Mouse (Mus musculus): Measurements from ENCODE around the gene Cdc45. TPM values are rescaled to one million over a fixed set of nuclear protein-coding genes. Genes with fewer than 3 reads are reported as not detected.

The Cdc45 gene
- polyA plus RNA-seq, 1 experiment from 2014 or later, result 4.8 TPM

- Histone ChIP-seq H3K36me3 (ENCODE audit: insufficient read depth, low read length) (0 out of 2 replicates have a peak, but pooled peaks cover 3% of the 10 kb centered on the region), H3K4me3 (ENCODE audit: low read depth, low read length) (no peak overlapping the region), H3K4me2 (replicated peaks; ENCODE audit: low read depth, low read length) (no peak overlapping the region), H3K27me3 (replicated peaks; ENCODE audit: insufficient read depth, low read length) (no peaks in the 10 kb centered on the region), H3K4me1 (ENCODE audit: insufficient read depth, low read depth, low read length) (no peaks in the 10 kb centered on the region), H3K9ac (replicated peaks; ENCODE audit: low read depth) (no peak overlapping the region), H3K9me3 (ENCODE audit: low read length) (no peaks in the 10 kb centered on the region), H3K27ac (ENCODE audit: low read length) (no peak overlapping the region)
- no peak for DNase-seq (ENCODE audit: low spot score)
- 84% methylated on average over 5 of the region's 5 CpGs for WGBS
- TF ChIP-seq EP300 (IDR thresholded peaks at IDR 0.05) (no peak), CTCF (IDR thresholded peaks at IDR 0.05) (no peak)
- ATAC-seq, result no peak
These were observed 13.6 kb downstream of the Cdc45 start for GRCm38 (mm10) chr16:18798151-18798550.

- no peak overlapping the region for H3K4me2 ChIP-seq (replicated peaks; ENCODE audit: low read depth, low read length)
- H3K36me3 ChIP-seq (ENCODE audit: insufficient read depth, low read length), result 0 out of 2 replicates have a peak, but pooled peaks cover 3% of the 10 kb centered on the region
- no peaks in the 10 kb centered on the region for H3K4me1 ChIP-seq (ENCODE audit: insufficient read depth, low read depth, low read length)
- no peaks in the 10 kb centered on the region for H3K9me3 ChIP-seq (ENCODE audit: low read length)
- ATAC-seq (no peak), DNase-seq (ENCODE audit: low spot score) (no peak)
- TF ChIP-seq CTCF (IDR thresholded peaks at IDR 0.05), result no peak
- 64% methylated on average over 7 of the region's 7 CpGs for WGBS
- no peak overlapping the region for H3K27ac ChIP-seq (ENCODE audit: low read length)
- H3K9ac ChIP-seq (replicated peaks; ENCODE audit: low read depth), result no peak overlapping the region
- no peaks in the 10 kb centered on the region for H3K27me3 ChIP-seq (replicated peaks; ENCODE audit: insufficient read depth, low read length)
- H3K4me3 ChIP-seq (ENCODE audit: low read depth, low read length), result no peak overlapping the region
These were observed 15.1 kb downstream of the Cdc45 start for GRCm38 (mm10) chr16:18796645-18797044.

- DNase-seq (ENCODE audit: low spot score) (no peak), ATAC-seq (no peak)
- Histone ChIP-seq H3K27ac (ENCODE audit: low read length) (no peak overlapping the region), H3K9ac (replicated peaks; ENCODE audit: low read depth) (no peak overlapping the region), H3K4me2 (replicated peaks; ENCODE audit: low read depth, low read length) (no peak overlapping the region), H3K9me3 (ENCODE audit: low read length) (no peaks in the 10 kb centered on the region), H3K36me3 (ENCODE audit: insufficient read depth, low read length) (no peaks in the 10 kb centered on the region), H3K4me3 (ENCODE audit: low read depth, low read length) (no peak overlapping the region), H3K27me3 (replicated peaks; ENCODE audit: insufficient read depth, low read length) (no peaks in the 10 kb centered on the region), H3K4me1 (ENCODE audit: insufficient read depth, low read depth, low read length) (no peaks in the 10 kb centered on the region)
- TF ChIP-seq CTCF (IDR thresholded peaks at IDR 0.05), result no peak
- no peak for TF ChIP-seq EP300 (IDR thresholded peaks at IDR 0.05)
- WGBS, result 92% methylated on average over 11 of the region's 11 CpGs
These were observed 16.4 kb downstream of the Cdc45 start for GRCm38 (mm10) chr16:18795223-18795899.

GRCm38 (mm10) chr16:18788627-18789406, 23.0 kb downstream of the Cdc45 start:
- Histone ChIP-seq H3K4me1 (ENCODE audit: insufficient read depth, low read depth, low read length) (no peaks in the 10 kb centered on the region), H3K9ac (replicated peaks; ENCODE audit: low read depth) (no peak overlapping the region), H3K9me3 (ENCODE audit: low read length) (no peaks in the 10 kb centered on the region), H3K4me3 (ENCODE audit: low read depth, low read length) (no peak overlapping the region), H3K4me2 (replicated peaks; ENCODE audit: low read depth, low read length) (no peak overlapping the region), H3K27ac (ENCODE audit: low read length) (no peak overlapping the region), H3K27me3 (replicated peaks; ENCODE audit: insufficient read depth, low read length) (no peaks in the 10 kb centered on the region), H3K36me3 (ENCODE audit: insufficient read depth, low read length) (no peaks in the 10 kb centered on the region)
- DNase-seq (ENCODE audit: low spot score) (no peak), ATAC-seq (no peak)
- TF ChIP-seq EP300 (IDR thresholded peaks at IDR 0.05), result no peak
- no peak for TF ChIP-seq CTCF (IDR thresholded peaks at IDR 0.05)
- WGBS, result 88% methylated on average over 10 of the region's 10 CpGs

GRCm38 (mm10) chr16:18786652-18787051, 25.1 kb downstream of the Cdc45 start:
- Histone ChIP-seq H3K9me3 (ENCODE audit: low read length) (no peaks in the 10 kb centered on the region), H3K27ac (ENCODE audit: low read length) (no peak overlapping the region), H3K4me1 (ENCODE audit: insufficient read depth, low read depth, low read length) (no peaks in the 10 kb centered on the region), H3K36me3 (ENCODE audit: insufficient read depth, low read length) (no peaks in the 10 kb centered on the region), H3K4me3 (ENCODE audit: low read depth, low read length) (no peak overlapping the region), H3K27me3 (replicated peaks; ENCODE audit: insufficient read depth, low read length) (no peaks in the 10 kb centered on the region), H3K9ac (replicated peaks; ENCODE audit: low read depth) (no peak overlapping the region), H3K4me2 (replicated peaks; ENCODE audit: low read depth, low read length) (no peak overlapping the region)
- ATAC-seq (no peak), DNase-seq (ENCODE audit: low spot score) (no peak)
- WGBS, result 93% methylated on average over 10 of the region's 10 CpGs
- TF ChIP-seq EP300 (IDR thresholded peaks at IDR 0.05) (no peak), CTCF (IDR thresholded peaks at IDR 0.05) (no peak)

- Histone ChIP-seq H3K4me2 (replicated peaks; ENCODE audit: low read depth, low read length) (no peak overlapping the region), H3K36me3 (ENCODE audit: insufficient read depth, low read length) (no peaks in the 10 kb centered on the region)
These were observed 26.3 kb downstream of the Cdc45 start for GRCm38 (mm10) chr16:18785485-18785884.

More at GRCm38 (mm10) chr16:18785485-18785884, 26.3 kb downstream of the Cdc45 start:
- DNase-seq (ENCODE audit: low spot score) (no peak), ATAC-seq (no peak)
- Histone ChIP-seq H3K27ac (ENCODE audit: low read length) (no peak overlapping the region), H3K4me3 (ENCODE audit: low read depth, low read length) (no peak overlapping the region), H3K9me3 (ENCODE audit: low read length) (no peaks in the 10 kb centered on the region), H3K27me3 (replicated peaks; ENCODE audit: insufficient read depth, low read length) (no peaks in the 10 kb centered on the region), H3K9ac (replicated peaks; ENCODE audit: low read depth) (no peak overlapping the region), H3K4me1 (ENCODE audit: insufficient read depth, low read depth, low read length) (no peaks in the 10 kb centered on the region)
- 75% methylated on average over 1 of the region's 1 CpGs for WGBS
- TF ChIP-seq CTCF (IDR thresholded peaks at IDR 0.05), result no peak
- no peak for TF ChIP-seq EP300 (IDR thresholded peaks at IDR 0.05)
